ENCODE assay signal across 8 mouse cellular contexts in the genomic region with DNA sequence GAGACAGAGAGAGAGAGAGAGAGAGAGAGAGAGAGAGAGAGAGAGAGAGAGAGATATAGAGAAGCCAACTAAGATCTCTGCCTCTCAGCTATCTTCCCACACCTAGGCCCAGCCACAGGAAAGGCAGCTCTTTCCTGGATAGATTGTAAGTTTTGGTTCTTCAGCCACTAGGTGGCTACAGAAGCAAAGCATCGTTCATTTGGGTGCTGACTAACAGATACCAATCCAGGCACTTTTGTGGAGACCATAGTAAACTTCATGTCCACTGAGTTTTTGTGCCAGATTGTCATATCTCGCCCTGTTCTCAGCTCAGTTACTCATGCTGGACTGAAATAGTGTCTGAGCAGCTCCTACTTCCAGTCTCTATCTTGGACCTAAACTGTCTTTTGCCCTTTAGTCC. TPM values are rescaled to one million over a fixed set of nuclear protein-coding genes. Genes with fewer than 3 reads are reported as not detected.
DNase-seq lines count a peak whose midpoint lies in the region; ATAC-seq and TF ChIP-seq lines count a peak whose summit lies in the region.

No protein-coding gene starts in this region.

- no peak overlapping the region for H3K4me3 ChIP-seq in CH12.LX (replicated peaks in 1 of 3; ENCODE audit: low read depth in 2 of 3, low read length in 2 of 3, poor library complexity in 1 of 3)
- H3K4me3 ChIP-seq in heart, embryonic 16.5 days (ENCODE audit: low read length): no peak overlapping the region
- H3K4me3 ChIP-seq in liver, postnatal 0 days (ENCODE audit: low read depth, low read length): no peak overlapping the region

- H3K4me2 ChIP-seq in CH12.LX (ENCODE audit: insufficient read depth, low read depth, poor library complexity, severe bottlenecking): no peak overlapping the region
- H3K4me2 ChIP-seq in heart, embryonic 16.5 days (ENCODE audit: low read depth, low read length): no peak overlapping the region
- no peak overlapping the region for H3K4me2 ChIP-seq in liver, postnatal 0 days (ENCODE audit: low read depth, low read length)

- 30% methylated on average over 2 of the region's 2 CpGs for whole genome bisulfite sequencing in heart, embryonic 16.5 days
- 34% methylated on average over 2 of the region's 2 CpGs for WGBS in liver, postnatal 0 days (ENCODE audit: insufficient replicate concordance)

- H3K79me2 ChIP-seq in CH12.LX (replicated peaks; ENCODE audit: control insufficient read depth, extremely low read depth, insufficient read depth, poor library complexity, severe bottlenecking): no peaks in the 10 kb centered on the region

- no peak overlapping the region for H3K9ac ChIP-seq in CH12.LX (ENCODE audit: insufficient read depth, low read depth)
- H3K9ac ChIP-seq in heart, embryonic 16.5 days (ENCODE audit: low read length): no peak overlapping the region
- no peak overlapping the region for H3K9ac ChIP-seq in liver, postnatal 0 days (replicated peaks)

- TF ChIP-seq POLR2A in CH12.LX (IDR thresholded peaks at IDR 0.05; ENCODE audit: low read depth, low read length): 0 out of 2 replicates have a peak, but pooled peaks have one; percentile 19

- peak; percentile 34; the same call in 1 of the 2 replicates for ATAC-seq in heart, embryonic 16.5 days (replicated peaks; ENCODE audit: extremely low read depth, insufficient read depth, low FRiP score)
- ATAC-seq in liver, postnatal 0 days: peak; percentile 57

- peaks cover 43 to 58% of the 10 kb centered on the region in 2 experiments for H3K36me3 ChIP-seq in CH12.LX (replicated peaks in 1 of 2; ENCODE audit: control insufficient read depth in 1 of 2, insufficient read depth in 1 of 2, low read length in 1 of 2)
- H3K36me3 ChIP-seq in heart, embryonic 16.5 days (ENCODE audit: control insufficient read depth, insufficient read depth): peaks cover 40% of the 10 kb centered on the region
- peaks cover 47% of the 10 kb centered on the region for H3K36me3 ChIP-seq in liver, postnatal 0 days (replicated peaks; ENCODE audit: insufficient read depth, low read length)

- no peak overlapping the region for H3K27ac ChIP-seq in CH12.LX (ENCODE audit: insufficient read depth, low read depth)
- peak overlapping the region; percentile 27; the same call in 1 of the 2 replicates for H3K27ac ChIP-seq in heart, embryonic 16.5 days (ENCODE audit: low read length)
- no peak overlapping the region for H3K27ac ChIP-seq in liver, postnatal 0 days (ENCODE audit: low read depth)

- TF ChIP-seq EP300 in CH12.LX (IDR thresholded peaks at IDR 0.05; ENCODE audit: low read length): no peak
- no peak for TF ChIP-seq EP300 in liver, postnatal 0 days (IDR thresholded peaks at IDR 0.05; ENCODE audit: low read depth)

- TF ChIP-seq CTCF in CH12.LX (conservative IDR thresholded peaks at IDR 0.05 in 1 of 2, IDR thresholded peaks at IDR 0.05 in 1 of 2; ENCODE audit: low read depth in 2 of 2, low read length in 2 of 2): peak; percentile 43 to 92; a peak in 2 of 4 replicates
- TF ChIP-seq CTCF in liver, postnatal 0 days (IDR thresholded peaks at IDR 0.05; ENCODE audit: low read depth): peak; percentile 74

- peak; percentile 87 for TF ChIP-seq RAD21 in CH12.LX (IDR thresholded peaks at IDR 0.05; ENCODE audit: low read depth, low read length)

- in situ Hi-C loops in CH12.LX (cut with MboI; ENCODE audit: low pct_ligation_motif_present, low pct_unique_long_range_greater_than_20kb, low sequenced_read_pairs): loop anchor here (25.0 kb wide), 1 partner anchor 99 kb away; no protein-coding TSS in a partner anchor

- DNase-seq in layer of hippocampus, adult 9-11 months: peak; percentile 47
- DNase-seq in layer of hippocampus, adult 8-10 months (ENCODE audit: low spot score in 2 of 2): no peak
- peak; percentile 73 for DNase-seq in CH12.LX (ENCODE audit: extremely low read depth)
- DNase-seq in ZHBTc4 (ENCODE audit: low read depth, low spot score): peak; percentile 68
- no peak for DNase-seq in liver, postnatal 0 days
- DNase-seq in urinary bladder, postnatal 25 days (ENCODE audit: low spot score): no peak
- DNase-seq in gastrocnemius, postnatal 4 days (ENCODE audit: low spot score in 2 of 2): no peak

- H3K9me3 ChIP-seq in CH12.LX (replicated peaks; ENCODE audit: low read length): no peaks in the 10 kb centered on the region
- no peaks in the 10 kb centered on the region for H3K9me3 ChIP-seq in heart, embryonic 16.5 days (replicated peaks; ENCODE audit: control insufficient read depth, low read length)
- no peaks in the 10 kb centered on the region for H3K9me3 ChIP-seq in liver, postnatal 0 days (ENCODE audit: low read length)

- H3K27me3 ChIP-seq in CH12.LX (replicated peaks): no peaks in the 10 kb centered on the region
- H3K27me3 ChIP-seq in heart, embryonic 16.5 days (ENCODE audit: control insufficient read depth, insufficient read depth, low read length): no peaks in the 10 kb centered on the region
- H3K27me3 ChIP-seq in liver, postnatal 0 days (ENCODE audit: insufficient read depth, low read length): no peaks in the 10 kb centered on the region

- dilution Hi-C loops in CH12.LX (cut with MboI; ENCODE audit: extremely low pct_ligation_motif_present, extremely low pct_unique_long_range_greater_than_20kb, low sequenced_read_pairs): no loop called here

- H3K4me1 ChIP-seq in CH12.LX (ENCODE audit: control insufficient read depth in 1 of 2, insufficient read depth in 2 of 2): peaks cover 10 to 46% of the 10 kb centered on the region in 2 experiments
- peaks cover 16% of the 10 kb centered on the region for H3K4me1 ChIP-seq in heart, embryonic 16.5 days (ENCODE audit: control insufficient read depth, insufficient read depth, low read length)
- H3K4me1 ChIP-seq in liver, postnatal 0 days (ENCODE audit: insufficient read depth): no peaks in the 10 kb centered on the region

TF ChIP-seq in CH12.LX, 34 proteins besides CTCF, POLR2A, EP300 and RAD21 (continues in another document):
- no peak; the same call in 1 of the 2 replicates for TF ChIP-seq JUN (IDR thresholded peaks at IDR 0.05; ENCODE audit: insufficient read depth, low read depth, low read length)
- no peak for TF ChIP-seq MXI1 (IDR thresholded peaks at IDR 0.05; ENCODE audit: low read depth, low read length)
- no peak for TF ChIP-seq MEF2A (IDR thresholded peaks at IDR 0.05; ENCODE audit: borderline replicate concordance, low read depth, low read length)
- TF ChIP-seq GABPA (IDR thresholded peaks at IDR 0.05; ENCODE audit: insufficient replicate concordance, low read depth, low read length): no peak
- TF ChIP-seq MAFK (IDR thresholded peaks at IDR 0.05; ENCODE audit: insufficient replicate concordance, low read length): peak; percentile 31; the same call in 1 of the 2 replicates
- TF ChIP-seq JUND (conservative IDR thresholded peaks at IDR 0.05; ENCODE audit: low read depth, low read length): no peak
- no peak for TF ChIP-seq USF2 (conservative IDR thresholded peaks at IDR 0.05; ENCODE audit: low read depth, low read length)
- peak; percentile 54 for TF ChIP-seq ZC3H11A (IDR thresholded peaks at IDR 0.05; ENCODE audit: low read depth, low read length)
- no peak for TF ChIP-seq ZKSCAN1 (IDR thresholded peaks at IDR 0.05; ENCODE audit: borderline replicate concordance, low read depth, low read length)
- TF ChIP-seq HCFC1 (IDR thresholded peaks at IDR 0.05; ENCODE audit: low read depth, low read length): no peak; the same call in 1 of the 2 replicates
- 0 out of 2 replicates have a peak, but pooled peaks have one; percentile 12 for TF ChIP-seq ELF1 (IDR thresholded peaks at IDR 0.05; ENCODE audit: low read depth, low read length)
- no peak for TF ChIP-seq E2F4 (IDR thresholded peaks at IDR 0.05; ENCODE audit: insufficient replicate concordance, low read depth, low read length)
- TF ChIP-seq SIN3A (IDR thresholded peaks at IDR 0.05; ENCODE audit: low read length): peak; percentile 44; the same call in 1 of the 2 replicates
- no peak for TF ChIP-seq IRF4 (IDR thresholded peaks at IDR 0.05; ENCODE audit: low read depth, low read length)
- TF ChIP-seq SMC3 (IDR thresholded peaks at IDR 0.05; ENCODE audit: low read depth, low read length): peak; percentile 93
- no peak for TF ChIP-seq USF1 (IDR thresholded peaks at IDR 0.05; ENCODE audit: low read depth, low read length)
- TF ChIP-seq TBP (conservative IDR thresholded peaks at IDR 0.05; ENCODE audit: low read depth, low read length): no peak
- TF ChIP-seq ETS1 (conservative IDR thresholded peaks at IDR 0.05; ENCODE audit: low read depth, low read length): no peak
- peak; percentile 67; the same call in 1 of the 2 replicates for TF ChIP-seq POLR2AphosphoS2 (IDR thresholded peaks at IDR 0.05; ENCODE audit: low read depth, low read length)
- no peak for TF ChIP-seq KAT2A (IDR thresholded peaks at IDR 0.05; ENCODE audit: insufficient replicate concordance, low read length)
- no peak for TF ChIP-seq MAX (IDR thresholded peaks at IDR 0.05; ENCODE audit: low read length)
- TF ChIP-seq NRF1 (IDR thresholded peaks at IDR 0.05; ENCODE audit: low read depth, low read length): no peak

RNA-seq across cellular contexts. Expression of a gene that starts 26.8 kb away (rescaled TPM):
- total RNA-seq in layer of hippocampus, adult 8-10 months (2022): 100 to 1,000 TPM; 214 to 244 (median 233) TPM
- total RNA-seq in CH12.LX (2012; rRNA removed): 28.0 and 28.7 TPM in 2 replicates
- total RNA-seq in CH12.LX (2014; rRNA removed): 20.0 and 22.3 TPM in 2 replicates
- polyA plus RNA-seq in CH12.LX (2012; ENCODE audit: insufficient read length, low read depth): 18.5 and 22.2 TPM in 2 replicates
- polyA plus RNA-seq in heart, embryonic 16.5 days (2015; fragmentation: Nextera tagmentation; extraction: Ambion mirVana): 119 and 136 TPM in 2 replicates
- 46.8 and 50.3 TPM in 2 replicates for polyA plus RNA-seq in liver, postnatal 0 days (2015; fragmentation: Nextera tagmentation; extraction: Ambion mirVana)
- total RNA-seq in gastrocnemius, postnatal 4 days (2021): 100 to 1,000 TPM; 107 to 114 TPM

RNA-seq across cellular contexts. Expression of a gene that starts 37.1 kb away (rescaled TPM):
- total RNA-seq in layer of hippocampus, adult 8-10 months (2022): 100 to 1,000 TPM in 1 of 4 experiments, 10 to 100 TPM in 3; 94.3 to 102 (median 99.2) TPM
- 72.3 and 73.2 TPM in 2 replicates for total RNA-seq in CH12.LX (2012; rRNA removed)
- 74.0 and 80.4 TPM in 2 replicates for total RNA-seq in CH12.LX (2014; rRNA removed)
- polyA plus RNA-seq in CH12.LX (2012; ENCODE audit: insufficient read length, low read depth): 91.9 and 121 TPM in 2 replicates
- 98.1 and 101 TPM in 2 replicates for polyA plus RNA-seq in heart, embryonic 16.5 days (2015; fragmentation: Nextera tagmentation; extraction: Ambion mirVana)
- 56.8 and 57.7 TPM in 2 replicates for polyA plus RNA-seq in liver, postnatal 0 days (2015; fragmentation: Nextera tagmentation; extraction: Ambion mirVana)
- 10 to 100 TPM; 54.3 to 56.2 TPM for total RNA-seq in gastrocnemius, postnatal 4 days (2021)

RNA-seq across cellular contexts. Expression of a gene that starts 44.1 kb away (rescaled TPM):
- total RNA-seq in layer of hippocampus, adult 8-10 months (2022): 10 to 100 TPM; 14.3 to 19.6 (median 16.7) TPM
- total RNA-seq in CH12.LX (2012; rRNA removed): 20.0 and 20.3 TPM in 2 replicates
- 2.4 and 3.6 TPM in 2 replicates for total RNA-seq in CH12.LX (2014; rRNA removed)
- polyA plus RNA-seq in CH12.LX (2012; ENCODE audit: insufficient read length, low read depth): 3.2 TPM in 2 replicates
- 29.7 and 29.9 TPM in 2 replicates for polyA plus RNA-seq in heart, embryonic 16.5 days (2015; fragmentation: Nextera tagmentation; extraction: Ambion mirVana)
- 20.4 and 24.1 TPM in 2 replicates for polyA plus RNA-seq in liver, postnatal 0 days (2015; fragmentation: Nextera tagmentation; extraction: Ambion mirVana)
- 10 to 100 TPM; 14.0 to 15.1 TPM for total RNA-seq in gastrocnemius, postnatal 4 days (2021)

Comparison
In these comparisons a context has a peak if more than half of its experiments do, and no peak if none do; other contexts are left out.
1. DNase-seq: peak in layer of hippocampus, adult 9-11 months (single experiment), CH12.LX (single experiment) and ZHBTc4 (single experiment); none in layer of hippocampus, adult 8-10 months (0 of 2), liver, postnatal 0 days (single experiment), urinary bladder, postnatal 25 days (single experiment) and gastrocnemius, postnatal 4 days (0 of 2).